Mouse (Mus musculus): Measurements from ENCODE around the gene Soga1.

The Soga1 gene

DNA sequence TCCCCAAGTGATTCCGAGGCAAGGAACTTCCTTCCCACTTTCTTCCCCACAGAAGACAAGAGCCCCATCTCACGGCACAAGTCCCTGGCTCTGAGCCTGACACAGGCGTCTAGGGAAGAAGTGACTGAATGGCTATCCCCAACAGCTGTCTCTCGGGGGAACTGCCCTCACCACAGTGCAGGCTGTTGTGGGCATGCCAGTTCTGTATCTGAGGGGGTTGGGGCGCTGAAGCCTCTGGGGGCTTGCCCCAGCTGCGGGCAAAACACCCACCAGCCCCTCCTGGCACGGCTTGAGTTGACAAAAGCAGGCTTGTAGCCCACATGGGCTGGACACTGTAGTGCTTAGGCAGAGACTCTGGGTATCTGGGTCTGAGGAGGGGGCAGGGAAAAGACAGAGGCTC is 14.9 kb downstream of the Soga1 start:
- in situ Hi-C loops (cut with MboI, MseI): no loop called here

DNA sequence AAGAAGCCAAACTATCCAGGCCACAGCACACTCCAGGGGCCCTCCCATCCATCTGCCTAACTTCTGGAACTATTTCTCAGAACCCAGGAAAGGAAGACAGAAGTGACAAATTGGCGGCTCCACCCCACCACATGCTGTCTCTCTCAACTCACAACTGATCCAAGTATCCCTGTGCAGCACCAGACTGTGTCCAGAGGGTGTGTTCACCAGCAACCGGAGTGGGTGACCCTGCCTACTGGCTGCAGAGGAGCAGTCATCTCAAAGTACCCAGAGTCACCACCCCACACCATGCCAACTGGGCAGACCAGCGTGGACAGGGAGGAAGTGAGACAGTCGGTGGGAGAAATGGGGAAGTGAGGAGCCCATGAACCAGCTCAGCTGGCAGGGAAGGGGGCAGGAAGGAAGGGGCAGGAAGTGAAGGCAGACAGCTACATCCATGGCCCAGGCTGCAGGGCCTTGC is 15.8 kb downstream of the Soga1 start:
- in situ Hi-C loops (cut with MboI, MseI): no loop called here

DNA sequence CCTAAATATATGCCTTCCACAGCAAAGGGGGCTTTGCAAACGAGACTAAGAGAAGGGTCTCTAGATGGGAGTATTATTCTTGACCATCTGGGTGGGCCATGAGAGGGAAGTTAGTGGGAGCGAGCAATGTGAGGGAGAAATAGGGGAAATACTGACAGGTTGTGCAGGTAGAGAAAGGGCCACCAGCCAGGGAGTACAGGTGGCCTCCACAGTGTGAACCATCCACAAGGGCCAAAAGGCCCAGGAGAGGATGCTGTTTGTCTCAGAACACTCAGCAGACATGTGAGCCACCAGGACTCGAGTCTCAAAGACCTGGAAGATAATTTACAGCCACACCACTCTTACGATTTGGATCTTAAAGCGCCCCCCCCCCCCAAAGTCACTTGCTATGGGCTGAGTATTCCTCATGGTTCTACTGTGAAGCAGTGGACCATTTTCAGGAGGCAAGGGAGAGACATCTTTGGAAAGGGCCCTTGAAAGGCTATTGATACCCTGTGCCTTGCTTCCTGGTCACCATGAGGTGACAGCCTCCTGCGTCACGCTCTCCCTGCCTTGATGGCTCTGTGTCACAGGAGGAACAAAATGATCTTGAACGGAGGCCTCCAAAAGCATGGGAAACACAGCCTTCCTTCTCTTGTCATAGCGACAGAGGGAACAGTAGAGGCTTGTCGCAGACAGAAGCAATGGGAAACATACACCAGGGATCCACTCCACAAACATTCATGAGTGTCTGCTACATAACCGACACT is 18.3 kb downstream of the Soga1 start:
- in situ Hi-C loops (cut with MboI, MseI): no loop called here

DNA sequence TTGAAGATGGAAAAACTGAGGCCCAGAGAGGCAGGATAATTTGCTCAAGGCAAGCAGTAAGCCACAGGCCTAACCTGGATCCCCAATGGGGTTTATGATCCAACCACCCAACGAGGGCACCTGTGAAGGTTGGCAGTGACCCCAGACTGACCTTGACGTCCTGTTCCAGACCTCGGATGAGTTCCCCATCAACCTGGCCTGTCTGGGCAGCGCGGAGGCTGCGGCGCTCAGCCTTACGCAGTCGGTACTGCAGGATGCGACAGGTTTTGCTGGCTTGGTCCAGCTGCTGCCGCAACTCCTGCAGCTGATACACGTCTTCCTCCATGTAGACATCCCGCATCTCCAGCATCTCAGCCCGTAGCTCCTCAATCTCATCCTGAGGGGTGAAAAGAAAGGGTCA is 19.0 kb downstream of the Soga1 start:
- in situ Hi-C loops (cut with MboI, MseI): no loop called here

DNA sequence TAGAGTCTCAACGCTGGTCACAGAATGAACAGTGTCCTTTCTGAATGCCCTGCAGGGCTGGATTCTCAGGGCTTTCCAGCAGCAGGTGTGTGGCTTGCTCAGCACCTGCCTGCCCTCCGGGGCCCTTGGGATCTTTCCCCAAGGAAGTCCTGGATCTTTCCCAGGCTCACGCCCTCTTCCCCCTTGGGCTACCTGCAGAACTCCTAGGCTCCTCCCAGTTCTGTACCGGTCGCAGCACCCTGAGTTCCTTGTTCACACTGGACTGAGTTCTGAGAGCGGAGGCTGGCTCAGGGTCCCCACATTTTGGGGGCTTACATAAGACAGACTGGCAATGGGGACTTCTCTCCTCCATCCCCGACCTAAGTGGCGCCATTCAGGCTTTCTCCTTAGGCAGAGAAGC is 19.9 kb downstream of the Soga1 start:
- in situ Hi-C loops (cut with MboI, MseI): no loop called here

GRCm38 (mm10) chr2:157058342-157058998 is 20.6 kb downstream of the Soga1 start:
- in situ Hi-C loops (cut with MboI, MseI): no loop called here

GRCm38 (mm10) chr2:157057758-157058157 is 21.3 kb downstream of the Soga1 start:
- in situ Hi-C loops (cut with MboI, MseI): no loop called here

DNA sequence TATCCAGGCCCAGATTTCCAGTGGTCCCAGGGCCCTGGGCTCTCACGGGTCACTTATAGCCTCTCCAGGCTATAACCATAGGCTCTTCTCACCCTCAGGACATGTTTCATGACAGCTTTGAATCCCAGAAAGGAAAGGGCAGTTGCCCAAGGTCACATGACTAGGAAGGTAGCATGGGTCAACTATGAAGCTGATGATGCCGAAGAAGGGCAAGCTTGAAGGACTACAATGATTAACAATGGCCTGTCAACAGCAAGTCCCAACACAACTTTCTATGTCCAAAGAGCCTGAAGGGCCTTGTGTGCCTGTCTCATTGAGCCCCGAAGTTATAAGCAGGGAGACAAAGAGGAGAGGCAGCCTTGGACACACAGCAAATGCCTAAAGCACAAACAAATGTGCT is 21.9 kb downstream of the Soga1 start:
- in situ Hi-C loops (cut with MboI, MseI): no loop called here

DNA sequence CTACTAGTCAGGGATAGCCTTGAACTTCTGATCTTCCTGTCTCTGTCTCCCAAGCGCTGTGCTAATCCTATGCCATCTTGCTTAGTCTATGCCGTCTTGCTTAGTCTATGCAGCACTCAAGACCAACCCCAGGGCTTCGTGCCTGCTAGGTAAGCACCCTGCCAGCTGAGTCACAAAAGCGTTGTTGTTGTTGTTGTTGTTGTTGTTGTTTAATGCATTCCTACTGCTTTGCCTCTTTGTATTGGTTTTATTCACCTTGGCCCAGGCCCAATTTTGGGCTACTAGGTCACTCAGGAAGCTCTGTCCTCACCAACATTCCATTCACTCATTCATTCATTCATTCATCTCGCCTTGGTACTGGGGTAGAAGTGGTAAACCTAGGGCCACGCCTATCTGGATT is 23.3 kb downstream of the Soga1 start:
- in situ Hi-C loops (cut with MboI, MseI): no loop called here

- in situ Hi-C loops (cut with MboI, MseI): no loop called here
These were observed 24.2 kb downstream of the Soga1 start for GRCm38 (mm10) chr2:157054816-157055215.

- in situ Hi-C loops (cut with MboI, MseI): no loop called here
These were observed 24.8 kb downstream of the Soga1 start for GRCm38 (mm10) chr2:157054297-157054696.

DNA sequence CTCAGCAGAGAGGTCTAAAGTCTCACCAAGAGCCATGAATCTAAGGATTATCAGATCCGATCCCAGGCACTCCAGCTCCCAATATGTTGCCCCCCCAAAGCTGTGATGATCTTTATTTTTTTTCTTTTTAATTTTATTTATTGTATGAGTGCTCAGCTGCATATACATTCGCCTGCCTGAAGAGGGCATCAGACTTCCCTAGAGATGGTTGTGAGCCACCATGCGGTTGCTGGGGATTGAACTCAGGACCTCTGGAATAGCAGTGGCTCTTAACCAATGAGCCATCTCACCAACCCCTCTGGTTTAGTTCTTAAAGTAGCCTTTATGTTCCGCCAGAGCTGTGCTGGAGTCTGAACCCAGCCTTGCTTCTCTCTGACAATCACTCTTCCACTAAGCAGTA is 25.3 kb downstream of the Soga1 start:
- in situ Hi-C loops (cut with MboI, MseI): no loop called here

- in situ Hi-C loops (cut with MboI, MseI): no loop called here
These were observed 25.9 kb downstream of the Soga1 start for GRCm38 (mm10) chr2:157053124-157053523.

DNA sequence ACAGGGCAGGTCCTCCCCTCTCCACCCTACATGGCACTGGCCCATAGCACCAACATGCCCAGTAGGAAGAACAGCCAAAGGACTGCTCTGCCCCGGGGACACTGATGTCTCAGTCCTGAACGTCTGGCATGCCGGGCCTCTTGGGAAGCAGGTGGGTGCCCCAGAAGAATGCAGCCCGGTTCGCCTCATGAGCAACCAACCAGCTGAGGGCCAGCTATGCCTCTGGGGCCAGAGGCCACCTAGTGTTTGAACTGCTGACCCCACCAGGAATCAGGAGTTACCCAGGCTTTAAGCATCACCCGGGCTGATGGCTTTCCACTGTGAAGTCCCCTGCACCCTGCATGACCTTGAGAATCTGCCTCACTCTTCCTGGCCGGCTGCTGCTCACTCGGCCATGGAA is 26.6 kb downstream of the Soga1 start:
- in situ Hi-C loops (cut with MboI, MseI): no loop called here

DNA sequence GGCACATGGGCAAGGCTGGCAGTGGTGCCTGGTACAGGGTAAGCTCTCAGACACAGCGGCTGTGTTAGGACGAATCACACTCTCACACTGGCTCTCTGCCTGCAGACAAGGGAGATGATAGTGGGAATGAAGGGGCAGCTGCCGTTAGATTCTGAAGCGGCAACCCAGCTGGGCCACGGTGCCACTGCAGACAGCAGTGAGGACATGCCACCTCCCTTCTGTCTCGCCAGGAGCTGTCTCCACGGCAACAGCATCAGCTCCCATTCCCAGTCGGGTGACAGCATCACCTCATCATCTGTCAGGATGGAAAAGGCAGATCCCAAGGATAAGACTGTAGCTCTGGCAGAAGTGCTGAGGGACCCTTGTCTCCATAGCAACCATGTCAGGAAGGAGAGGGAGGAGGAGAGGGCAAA is 29.2 kb downstream of the Soga1 start:
- in situ Hi-C loops (cut with MboI, MseI): no loop called here

DNA sequence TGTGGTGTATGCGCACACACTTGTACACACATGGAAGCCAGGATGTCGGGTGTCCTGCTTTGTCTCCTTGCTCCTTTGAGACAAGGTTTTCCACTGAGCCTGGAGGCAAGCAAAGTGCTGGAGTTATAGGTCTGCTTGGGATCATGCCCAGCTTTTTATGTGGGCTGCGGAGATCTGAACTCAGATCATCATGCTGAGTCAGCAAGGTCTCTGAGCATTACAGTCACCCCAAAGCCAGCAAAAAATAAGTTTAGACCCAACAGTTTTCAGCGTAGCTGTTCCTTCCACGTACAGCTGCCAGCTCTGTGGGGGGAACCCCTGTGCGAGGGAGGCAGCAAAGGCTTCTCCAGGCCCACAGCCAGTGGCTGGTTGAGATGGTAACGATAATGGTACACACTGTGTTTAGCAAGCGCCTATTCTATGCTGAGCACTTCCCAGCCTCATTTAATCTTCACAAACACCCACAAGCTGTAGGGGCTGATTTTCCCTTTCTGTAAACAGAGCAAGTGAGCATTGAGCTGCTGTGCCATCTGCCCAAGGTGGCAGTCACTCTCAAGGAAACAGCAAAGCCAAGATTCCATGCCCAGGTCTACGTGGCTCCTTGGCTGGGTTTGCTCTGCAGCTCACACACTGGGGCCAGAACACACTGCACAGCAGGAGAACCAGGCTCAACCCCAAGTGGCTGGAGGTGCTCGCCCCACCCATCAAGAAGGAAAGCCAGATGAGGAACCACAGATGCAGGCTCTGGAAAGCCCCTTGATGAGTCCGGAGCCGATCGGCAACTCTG is 30.5 kb downstream of the Soga1 start:
- in situ Hi-C loops (cut with MboI, MseI): no loop called here

DNA sequence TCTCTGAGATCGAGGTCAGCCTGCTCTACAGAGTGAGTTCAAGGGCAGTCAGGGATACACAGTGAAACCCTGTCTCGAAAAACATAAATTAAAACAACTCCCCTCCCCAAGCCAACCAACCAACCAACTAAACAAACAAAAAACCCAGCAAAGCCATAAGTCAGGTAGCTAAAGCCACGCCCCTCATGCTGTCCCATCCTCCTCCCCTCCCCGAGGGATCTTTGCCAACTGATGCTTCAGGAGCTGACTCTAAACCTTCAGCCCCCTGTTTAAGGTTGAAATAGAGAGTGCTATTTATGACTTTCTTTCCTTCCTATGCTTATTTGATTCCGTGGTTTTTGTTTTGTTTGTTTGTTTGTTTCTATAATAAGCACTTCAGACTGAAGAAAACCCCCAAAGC is 32.1 kb downstream of the Soga1 start:
- in situ Hi-C loops (cut with MboI, MseI): no loop called here

DNA sequence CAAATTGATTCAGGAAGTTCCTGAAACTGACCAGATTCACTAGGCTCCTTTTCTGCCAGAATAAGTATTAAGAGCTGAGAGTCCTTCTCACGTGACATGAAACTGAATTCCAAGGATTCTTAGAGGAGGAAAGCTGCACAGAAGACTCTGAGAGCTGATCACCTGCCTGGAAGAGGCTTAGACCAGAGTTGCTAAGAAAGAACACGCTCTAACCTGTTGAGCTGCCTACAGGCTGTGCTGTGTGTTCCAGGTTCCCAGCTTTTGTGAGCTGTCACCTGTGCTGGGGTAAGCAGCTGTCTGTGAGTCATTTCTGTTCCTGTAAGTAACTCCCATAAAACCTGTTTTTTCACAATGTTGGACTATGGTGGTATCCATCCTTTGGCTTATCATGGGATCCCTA is 33.1 kb downstream of the Soga1 start:
- in situ Hi-C loops (cut with MboI, MseI): no loop called here

DNA sequence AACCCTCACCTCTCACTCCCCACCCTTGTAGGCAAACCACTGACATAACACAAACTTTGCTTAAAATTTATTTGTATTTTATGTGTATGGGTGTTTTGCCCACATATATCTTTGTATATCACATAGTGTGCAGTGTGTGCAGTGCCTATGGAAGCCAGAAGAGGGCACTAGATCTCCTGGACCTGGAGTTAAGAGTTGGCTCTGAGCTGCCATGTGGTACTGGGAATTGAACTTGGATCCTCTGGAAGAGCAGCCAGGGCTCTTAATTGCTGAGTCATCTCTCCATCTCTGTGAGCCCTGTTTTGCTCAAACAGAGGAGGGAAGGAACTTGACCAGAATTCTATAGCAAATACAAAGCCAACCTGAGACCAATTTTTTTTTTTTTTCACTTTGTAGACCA is 35.1 kb downstream of the Soga1 start:
- in situ Hi-C loops (cut with MboI, MseI): no loop called here

GRCm38 (mm10) chr2:157043556-157043955 is 35.5 kb downstream of the Soga1 start:
- in situ Hi-C loops (cut with MboI, MseI): no loop called here

- in situ Hi-C loops (cut with MboI, MseI): no loop called here
These were observed 37.6 kb downstream of the Soga1 start for GRCm38 (mm10) chr2:157041421-157041820.

DNA sequence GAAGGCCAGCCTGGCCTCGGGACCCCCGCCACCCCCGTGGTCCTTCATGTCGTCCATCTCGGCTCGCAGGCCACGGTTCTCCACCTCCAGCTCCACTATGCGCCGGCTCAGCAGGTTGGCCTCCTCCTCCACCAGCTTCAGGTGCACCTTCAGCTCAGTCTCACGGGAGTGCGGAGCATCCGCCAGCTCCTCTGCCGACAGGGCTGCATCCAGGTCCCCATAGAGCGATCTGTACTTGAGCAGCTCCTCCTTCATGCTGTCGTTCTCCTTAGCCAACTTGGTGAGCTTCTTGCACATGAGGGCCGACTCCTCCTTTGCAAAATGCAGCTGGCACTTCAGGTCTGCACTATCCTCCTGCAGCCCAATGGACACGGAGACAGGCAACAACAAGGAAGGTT is 38.4 kb downstream of the Soga1 start:
- in situ Hi-C loops (cut with MboI, MseI): no loop called here
